Mouse (Mus musculus) myocyte (in vitro differentiated cells): Measurements from ENCODE around the gene Il20. TPM values are rescaled to one million over a fixed set of nuclear protein-coding genes. Genes with fewer than 3 reads are reported as not detected.

Experiments used
- H3K27me3 ChIP-seq: one replicate; pipeline ENCODE4 v1.6.1; 2011; ENCODE audit not compliant: control insufficient read depth, insufficient read depth, insufficient read length
- H3K36me3 ChIP-seq: one replicate; pipeline ENCODE4 v1.6.1; 2011; ENCODE audit not compliant: control insufficient read depth, insufficient read depth
- H3K4me2 ChIP-seq: one replicate; pipeline ENCODE4 v1.6.1; 2011; ENCODE audit warnings: low read depth, control low read depth
- H3K4me3 ChIP-seq: one replicate; pipeline ENCODE4 v1.5.1; 2011; ENCODE audit warnings: mild to moderate bottlenecking, control low read depth, moderate library complexity
- H3K79me2 ChIP-seq: one replicate; pipeline ENCODE4 v1.6.1; 2011; ENCODE audit not compliant: control insufficient read depth, insufficient read depth
- H3ac ChIP-seq: one replicate; pipeline ENCODE4 v1.6.1; 2011; ENCODE audit not compliant: control insufficient read depth, insufficient read length
- CEBPB ChIP-seq: IDR thresholded peaks from 2 replicates; pipeline ENCODE4 v1.6.1; 2011; ENCODE audit warnings: mild to moderate bottlenecking, moderate library complexity; ENCODE audit not compliant: poor library complexity, insufficient read depth, severe bottlenecking
- E2F4 ChIP-seq: IDR thresholded peaks from one replicate; pipeline ENCODE4 v1.6.1; 2011; ENCODE audit warnings: mild to moderate bottlenecking, control low read depth, moderate library complexity; ENCODE audit not compliant: insufficient read depth
- MAX ChIP-seq: IDR thresholded peaks from one replicate; pipeline ENCODE4 v1.6.1; 2011; ENCODE audit warnings: low read depth, mild to moderate bottlenecking, control low read depth
- MYOD1 ChIP-seq, 3 experiments: IDR thresholded peaks; one replicate each; pipeline ENCODE4 v1.6.1; 2011; ENCODE audit warnings: control low read depth in 2 of 3, low read depth in 2 of 3, mild to moderate bottlenecking in 2 of 3, moderate library complexity in 1 of 3; ENCODE audit not compliant: insufficient read length in 2 of 3, control insufficient read depth in 1 of 3
- MYOG ChIP-seq, 3 experiments: IDR thresholded peaks; one replicate each; pipeline ENCODE4 v1.6.1; 2011; ENCODE audit warnings: control low read depth in 2 of 3, low read depth in 2 of 3, mild to moderate bottlenecking in 2 of 3; ENCODE audit not compliant: insufficient read length in 2 of 3, control insufficient read depth in 1 of 3, insufficient read depth in 1 of 3
- POLR2A ChIP-seq: IDR thresholded peaks from one replicate; pipeline ENCODE4 v1.6.1; 2011; ENCODE audit warnings: low read depth, mild to moderate bottlenecking, control low read depth, moderate library complexity; ENCODE audit not compliant: insufficient read length
- POLR2AphosphoS2 ChIP-seq: IDR thresholded peaks from one replicate; pipeline ENCODE4 v1.6.1; 2011; ENCODE audit warnings: low read depth, control low read depth; ENCODE audit not compliant: insufficient read length
- REST ChIP-seq: IDR thresholded peaks from one replicate; pipeline ENCODE4 v1.6.1; 2011; ENCODE audit warnings: mild to moderate bottlenecking, control low read depth, moderate library complexity; ENCODE audit not compliant: insufficient read depth, insufficient read length
- SRF ChIP-seq: IDR thresholded peaks from one replicate; pipeline ENCODE4 v1.6.1; 2011; ENCODE audit warnings: low read depth; ENCODE audit not compliant: control insufficient read depth, insufficient read length
- TCF12 ChIP-seq: IDR thresholded peaks from one replicate; pipeline ENCODE4 v1.6.1; 2011; ENCODE audit warnings: mild to moderate bottlenecking, control low read depth; ENCODE audit not compliant: poor library complexity, insufficient read depth, severe bottlenecking
- TCF3 ChIP-seq: IDR thresholded peaks from one replicate; pipeline ENCODE4 v1.6.1; 2011; ENCODE audit warnings: low read depth, control low read depth; ENCODE audit not compliant: insufficient read length
- USF1 ChIP-seq: IDR thresholded peaks from one replicate; pipeline ENCODE4 v1.6.1; 2011; ENCODE audit warnings: low read depth, mild to moderate bottlenecking, control low read depth, moderate library complexity
- polyA plus RNA-seq: library from polyadenylated mRNA; unstranded; fragments of >200 nt; fragmentation: generic; extraction: Trizol; gene quantifications from one replicate; pipeline ENCODE4 v1.2.1, GENCODE M21; 2012; ENCODE audit warnings: missing spikeins

Gene Il20
- polyA plus RNA-seq, result not detected

DNA sequence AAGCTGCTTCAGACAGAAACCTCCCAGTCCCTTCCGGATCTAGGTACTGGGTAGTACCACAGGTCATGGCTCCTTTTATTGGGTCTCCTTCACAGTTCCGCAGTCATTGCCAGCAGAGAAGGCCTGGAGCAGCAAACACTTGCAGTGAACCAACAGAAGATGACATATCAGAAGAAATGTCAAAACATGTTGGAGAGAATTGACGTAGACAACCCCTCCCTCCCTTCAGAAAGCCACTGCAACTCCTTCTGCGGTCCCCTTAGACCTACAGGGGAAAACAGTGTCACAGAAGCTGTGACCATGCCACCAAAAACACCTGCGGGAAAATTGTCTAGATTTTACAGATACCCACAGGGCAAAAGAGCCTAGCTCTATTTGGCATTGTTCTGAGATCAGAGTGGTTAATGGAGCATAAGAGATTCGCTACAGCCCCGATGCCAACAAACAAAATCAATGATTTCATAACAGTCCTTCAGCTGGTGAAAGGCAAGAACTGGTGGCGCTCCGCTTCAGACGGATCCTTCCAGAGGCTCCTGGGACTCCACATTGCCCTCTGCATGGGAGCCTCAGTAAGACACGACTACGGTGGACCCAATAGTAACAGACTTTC, at the start of gene Il20:
Gene Il20, minus strand, starts transcription at position 51 of the 610 bp plus-strand sequence.
- H3K36me3 ChIP-seq, result no peaks in the 10 kb centered on the region
- no peak within 1 kb of the TSS for H3K4me3 ChIP-seq
- no peaks in the 10 kb centered on the region for H3K79me2 ChIP-seq
- H3K27me3 ChIP-seq, result no peaks in the 10 kb centered on the region
- TF ChIP-seq SRF (no peak), CEBPB (no peak), USF1 (no peak), MAX (no peak), E2F4 (no peak), MYOG (IDR thresholded peaks at IDR 0.05; ENCODE audit: control insufficient read depth in 1 of 3, insufficient read depth in 1 of 3, insufficient read length in 2 of 3, low read depth in 2 of 3) (no peak), POLR2A (no peak), REST (no peak), TCF3 (no peak), MYOD1 (IDR thresholded peaks at IDR 0.05; ENCODE audit: control insufficient read depth in 1 of 3, insufficient read length in 2 of 3, low read depth in 2 of 3) (no peak), TCF12 (no peak), POLR2AphosphoS2 (no peak)
- no peak within 1 kb of the TSS for H3K4me2 ChIP-seq
- no peak within 1 kb of the TSS for H3ac ChIP-seq

DNA sequence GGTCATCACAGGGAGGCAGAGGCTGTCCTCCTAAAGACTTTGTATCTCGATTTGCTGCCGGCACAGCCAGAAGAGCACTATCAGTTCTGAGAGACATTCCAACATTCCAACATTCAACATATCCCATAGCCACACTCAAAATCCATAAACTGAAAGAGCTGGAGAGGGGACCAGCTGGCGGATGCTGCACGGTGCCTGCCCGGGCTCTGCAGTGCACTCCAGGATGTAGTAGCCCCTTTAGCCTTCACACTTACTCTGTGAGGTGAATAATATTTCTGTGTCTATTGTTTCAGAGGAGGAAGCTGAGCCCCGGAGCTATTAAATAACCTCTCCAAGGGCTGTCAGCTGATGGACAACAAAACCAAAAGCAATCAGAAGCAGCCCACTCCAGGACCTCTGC, 35.7 kb upstream of the Il20 start:
- TF ChIP-seq MAX (no peak), CEBPB (no peak), E2F4 (no peak), REST (no peak), TCF12 (no peak), MYOG (IDR thresholded peaks at IDR 0.05; ENCODE audit: control insufficient read depth in 1 of 3, insufficient read depth in 1 of 3, insufficient read length in 2 of 3, low read depth in 2 of 3) (no peak), POLR2A (no peak), USF1 (no peak), MYOD1 (IDR thresholded peaks at IDR 0.05; ENCODE audit: control insufficient read depth in 1 of 3, insufficient read length in 2 of 3, low read depth in 2 of 3) (no peak), SRF (no peak), POLR2AphosphoS2 (no peak)
- Histone ChIP-seq H3K79me2 (no peaks in the 10 kb centered on the region), H3ac (no peak overlapping the region), H3K27me3 (peaks cover 6% of the 10 kb centered on the region), H3K36me3 (no peaks in the 10 kb centered on the region), H3K4me2 (no peak overlapping the region), H3K4me3 (no peak overlapping the region)

GRCm38 (mm10) chr1:130941801-130942200, 30.6 kb upstream of the Il20 start:
- Histone ChIP-seq H3K79me2 (no peaks in the 10 kb centered on the region), H3ac (no peak overlapping the region), H3K36me3 (no peaks in the 10 kb centered on the region), H3K4me3 (no peak overlapping the region), H3K27me3 (no peaks in the 10 kb centered on the region), H3K4me2 (no peak overlapping the region)
- TF ChIP-seq REST, result no peak
- TF ChIP-seq SRF, result no peak
- TF ChIP-seq TCF3, result no peak
- TF ChIP-seq POLR2A, result no peak
- TF ChIP-seq E2F4, result no peak
- no peak for TF ChIP-seq MYOD1 (IDR thresholded peaks at IDR 0.05; ENCODE audit: control insufficient read depth in 1 of 3, insufficient read length in 2 of 3, low read depth in 2 of 3)
- TF ChIP-seq POLR2AphosphoS2, result no peak
- no peak for TF ChIP-seq MAX
- no peak for TF ChIP-seq TCF12
- TF ChIP-seq USF1, result no peak
- no peak for TF ChIP-seq MYOG (IDR thresholded peaks at IDR 0.05; ENCODE audit: control insufficient read depth in 1 of 3, insufficient read depth in 1 of 3, insufficient read length in 2 of 3, low read depth in 2 of 3)
- TF ChIP-seq CEBPB, result no peak

DNA sequence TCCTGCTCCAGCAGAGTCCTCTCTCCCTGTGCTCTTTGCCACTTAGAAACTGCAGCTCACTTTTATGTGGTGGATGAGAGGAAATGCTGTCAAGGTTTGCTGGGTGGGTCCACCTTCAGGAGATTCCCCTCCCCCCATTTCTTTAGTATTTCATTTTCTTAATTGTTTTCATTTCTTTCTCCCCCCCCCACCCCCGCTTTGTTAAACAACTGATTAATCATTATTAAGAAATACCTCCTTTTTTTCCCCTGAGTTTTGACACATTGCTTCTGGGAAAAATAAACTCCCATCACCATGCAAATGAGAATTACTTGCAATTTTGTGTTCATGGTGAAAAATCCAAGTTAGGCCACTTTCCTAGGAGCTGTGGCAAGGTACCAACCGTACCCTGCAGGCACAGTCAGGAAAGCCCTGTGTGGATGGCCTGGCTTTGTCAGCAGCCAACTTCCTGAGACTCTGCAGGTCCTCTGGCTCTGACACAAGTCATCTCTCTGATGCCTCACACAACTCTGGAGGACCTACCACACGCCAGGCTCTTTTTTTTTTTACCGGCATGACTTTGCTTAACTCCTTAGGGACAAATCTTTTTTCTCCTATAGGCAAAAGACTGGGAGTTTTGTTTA, 28.9 kb upstream of the Il20 start, which contains the start of gene Il19:
Gene Il19, minus strand, starts transcription at position 51 of the 623 bp plus-strand sequence.
- H3K4me3 ChIP-seq, result no peak within 1 kb of the TSS
- H3K79me2 ChIP-seq, result no peaks in the 10 kb centered on the region
- no peaks in the 10 kb centered on the region for H3K36me3 ChIP-seq
- H3K4me2 ChIP-seq, result no peak within 1 kb of the TSS
- H3K27me3 ChIP-seq, result no peaks in the 10 kb centered on the region
- TF ChIP-seq USF1 (no peak), E2F4 (no peak), CEBPB (no peak), MYOD1 (IDR thresholded peaks at IDR 0.05; ENCODE audit: control insufficient read depth in 1 of 3, insufficient read length in 2 of 3, low read depth in 2 of 3) (no peak)
- H3ac ChIP-seq, result no peak within 1 kb of the TSS
